Mouse (Mus musculus): ENCODE data around the gene Tbc1d14. TPM values are rescaled to one million over a fixed set of nuclear protein-coding genes. Genes with fewer than 3 reads are reported as not detected.

The Tbc1d14 gene
- total and polyA plus RNA-seq, 2 experiments: 5.4 to 8.4 TPM

DNA sequence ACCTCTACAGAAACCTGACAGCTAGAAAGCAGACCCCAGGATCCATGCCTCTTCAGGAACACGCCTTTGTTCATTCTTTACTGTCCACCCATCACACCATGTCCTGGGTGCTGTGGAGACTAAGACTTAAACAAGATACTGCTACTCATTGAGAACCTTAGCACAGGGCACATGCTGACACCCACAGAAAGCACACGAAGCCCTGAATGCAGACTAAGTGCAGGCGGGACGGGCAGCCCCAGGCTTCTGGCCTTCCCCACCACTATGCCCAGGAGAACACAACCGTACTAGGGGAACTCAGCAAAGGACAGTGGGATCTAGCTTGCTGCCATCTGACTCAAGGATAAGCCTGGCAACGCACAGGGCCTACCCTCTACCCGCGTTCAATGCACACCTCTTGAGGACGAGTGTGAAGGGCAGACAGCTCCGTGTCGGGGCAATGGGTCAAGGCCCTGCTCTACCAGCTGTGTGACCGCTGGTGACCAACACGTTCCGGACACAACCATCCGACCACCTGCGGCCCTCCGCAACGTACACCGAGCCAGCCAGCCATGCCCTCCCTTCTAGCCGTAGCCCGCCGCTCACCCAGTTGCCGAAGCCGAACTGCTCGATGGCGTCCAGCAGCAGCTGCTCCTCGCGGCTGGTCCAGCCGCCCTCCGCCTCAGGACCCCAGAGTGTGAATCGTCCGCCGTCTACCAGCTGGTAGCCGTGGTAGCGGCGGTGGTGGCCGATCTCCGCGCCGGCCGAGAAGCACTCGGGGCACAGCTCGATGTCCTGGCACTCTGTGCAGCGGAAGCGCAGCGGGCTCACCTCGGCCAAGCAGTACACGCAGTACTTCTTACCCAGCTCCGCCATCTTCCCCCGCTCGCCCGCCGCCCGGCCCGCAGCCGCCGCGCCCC lies 109.6 kb downstream of the Tbc1d14 start:
- TF ChIP-seq CTCF (IDR thresholded peaks at IDR 0.05; ENCODE audit: low read depth, low read length) (no peak), POLR2A (IDR thresholded peaks at IDR 0.05; ENCODE audit: extremely low read depth, insufficient read depth, low read length) (no peak)
- WGBS: 5% methylated on average over 58 of the region's 58 CpGs
- peaks cover 32% of the 10 kb centered on the region for H3K4me1 ChIP-seq (ENCODE audit: control insufficient read depth, insufficient read depth, low read length)

DNA sequence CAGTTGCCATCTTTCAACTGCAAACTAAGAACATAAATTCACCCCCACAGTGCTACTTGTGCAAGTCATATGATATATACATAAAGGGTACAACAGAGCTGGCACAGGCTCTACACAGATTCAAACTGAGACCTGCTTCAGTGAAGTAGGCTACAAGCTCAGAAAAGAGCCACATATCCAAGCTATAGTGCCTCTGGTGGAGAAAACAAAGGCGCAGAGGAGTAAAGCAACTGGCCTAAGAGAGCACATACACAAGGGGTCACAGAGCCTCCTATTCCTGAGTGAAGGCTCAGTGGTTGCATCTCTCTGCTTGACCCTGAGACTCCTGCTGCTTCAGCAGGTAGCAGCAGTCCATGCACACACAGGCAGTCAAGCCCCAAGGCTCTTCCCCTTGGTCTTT lies 112.0 kb downstream of the Tbc1d14 start:
- H3K27ac ChIP-seq (replicated peaks; ENCODE audit: insufficient read depth, low read depth, low read length): no peak overlapping the region
- no peak overlapping the region for H3K9ac ChIP-seq (ENCODE audit: low read depth, low read length)
- peaks cover 37% of the 10 kb centered on the region for H3K79me2 ChIP-seq (ENCODE audit: control insufficient read depth, insufficient read depth, low read length)
- H3K4me1 ChIP-seq (ENCODE audit: control insufficient read depth, insufficient read depth, low read length): peaks cover 36% of the 10 kb centered on the region
- no peaks in the 10 kb centered on the region for H3K36me3 ChIP-seq (ENCODE audit: control insufficient read depth, insufficient read depth, low read length)
- no peaks in the 10 kb centered on the region for H3K27me3 ChIP-seq (ENCODE audit: control insufficient read depth, insufficient read depth, low read length)
- TF ChIP-seq CTCF (IDR thresholded peaks at IDR 0.05; ENCODE audit: low read depth, low read length) (no peak), POLR2A (IDR thresholded peaks at IDR 0.05; ENCODE audit: extremely low read depth, insufficient read depth, low read length) (no peak)
- 62% methylated on average over 1 of the region's 1 CpGs for WGBS
- no peak overlapping the region for H3K4me3 ChIP-seq (ENCODE audit: insufficient read depth, low read depth, low read length)
- DNase-seq (ENCODE audit: extremely low read depth, low read depth, low spot score): no peak

More for the DNA sequence above, 109.6 kb downstream of the Tbc1d14 start:
- H3K9ac ChIP-seq (ENCODE audit: low read depth, low read length): peak overlapping the region; percentile 96
- H3K4me3 ChIP-seq (ENCODE audit: insufficient read depth, low read depth, low read length): peak overlapping the region; percentile 82
- peak; percentile 57 for DNase-seq (ENCODE audit: extremely low read depth, low read depth, low spot score)
- no peaks in the 10 kb centered on the region for H3K27me3 ChIP-seq (ENCODE audit: control insufficient read depth, insufficient read depth, low read length)
- peak overlapping the region; percentile 64 for H3K27ac ChIP-seq (replicated peaks; ENCODE audit: insufficient read depth, low read depth, low read length)
- H3K36me3 ChIP-seq (ENCODE audit: control insufficient read depth, insufficient read depth, low read length): no peaks in the 10 kb centered on the region
- H3K79me2 ChIP-seq (ENCODE audit: control insufficient read depth, insufficient read depth, low read length): peaks cover 37% of the 10 kb centered on the region

DNA sequence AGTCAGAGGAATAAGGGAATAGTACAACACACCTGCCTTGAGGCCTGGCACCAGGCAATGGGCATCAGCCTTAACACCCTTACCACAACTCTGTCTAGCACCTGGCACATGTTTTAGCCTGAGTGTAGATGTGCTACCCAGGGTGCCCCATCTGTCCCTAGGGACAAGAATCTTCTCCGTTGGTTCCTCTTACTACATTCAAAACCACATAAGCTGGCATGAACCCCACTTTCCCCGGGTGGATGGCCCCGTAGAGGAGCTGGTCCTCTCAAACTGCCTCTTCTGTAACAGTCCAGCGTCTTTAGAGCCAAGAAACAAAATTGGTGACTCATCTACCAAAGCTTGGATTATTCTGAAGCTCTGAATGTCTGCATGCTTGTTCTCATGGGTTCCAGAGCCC lies 112.7 kb downstream of the Tbc1d14 start:
- no peaks in the 10 kb centered on the region for H3K27me3 ChIP-seq (ENCODE audit: control insufficient read depth, insufficient read depth, low read length)
- no peaks in the 10 kb centered on the region for H3K36me3 ChIP-seq (ENCODE audit: control insufficient read depth, insufficient read depth, low read length)
- H3K27ac ChIP-seq (replicated peaks; ENCODE audit: insufficient read depth, low read depth, low read length): no peak overlapping the region
- TF ChIP-seq POLR2A (IDR thresholded peaks at IDR 0.05; ENCODE audit: extremely low read depth, insufficient read depth, low read length): no peak
- WGBS: 86% methylated on average over 4 of the region's 4 CpGs
- no peak overlapping the region for H3K9ac ChIP-seq (ENCODE audit: low read depth, low read length)
- H3K4me3 ChIP-seq (ENCODE audit: insufficient read depth, low read depth, low read length): no peak overlapping the region
- H3K4me1 ChIP-seq (ENCODE audit: control insufficient read depth, insufficient read depth, low read length): peaks cover 36% of the 10 kb centered on the region
- DNase-seq (ENCODE audit: extremely low read depth, low read depth, low spot score): no peak
- H3K79me2 ChIP-seq (ENCODE audit: control insufficient read depth, insufficient read depth, low read length): peaks cover 37% of the 10 kb centered on the region

DNA sequence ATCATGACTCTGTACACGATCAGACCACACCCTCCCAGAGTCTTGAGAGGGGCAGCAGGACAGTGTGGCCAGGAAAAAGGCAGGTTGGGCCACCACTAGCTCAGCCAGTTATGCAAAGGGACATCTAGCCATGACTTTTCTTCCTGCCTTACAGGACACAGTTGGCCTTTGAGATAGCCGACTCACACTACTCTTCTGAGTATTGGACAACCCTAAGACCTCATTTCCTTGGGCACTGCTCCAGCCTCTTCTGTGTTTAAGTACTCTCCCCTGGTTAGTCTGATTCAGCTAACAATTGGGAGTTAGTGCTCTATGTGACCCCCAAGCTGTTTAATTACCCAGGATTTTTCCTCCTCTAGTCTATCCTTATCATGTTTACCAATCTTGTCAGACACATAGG lies 113.3 kb downstream of the Tbc1d14 start:
- WGBS: 57% methylated on average over 2 of the region's 2 CpGs
- Histone ChIP-seq H3K27me3 (ENCODE audit: control insufficient read depth, insufficient read depth, low read length) (no peaks in the 10 kb centered on the region), H3K9ac (ENCODE audit: low read depth, low read length) (no peak overlapping the region), H3K36me3 (ENCODE audit: control insufficient read depth, insufficient read depth, low read length) (no peaks in the 10 kb centered on the region), H3K79me2 (ENCODE audit: control insufficient read depth, insufficient read depth, low read length) (peaks cover 37% of the 10 kb centered on the region), H3K27ac (replicated peaks; ENCODE audit: insufficient read depth, low read depth, low read length) (0 out of 2 replicates have a peak overlapping the region, but pooled peaks have one; percentile 3), H3K4me1 (ENCODE audit: control insufficient read depth, insufficient read depth, low read length) (peaks cover 34% of the 10 kb centered on the region), H3K4me3 (ENCODE audit: insufficient read depth, low read depth, low read length) (no peak overlapping the region)
- no peak for TF ChIP-seq POLR2A (IDR thresholded peaks at IDR 0.05; ENCODE audit: extremely low read depth, insufficient read depth, low read length)
- no peak for TF ChIP-seq CTCF (IDR thresholded peaks at IDR 0.05; ENCODE audit: low read depth, low read length)
- no peak for DNase-seq (ENCODE audit: extremely low read depth, low read depth, low spot score)

DNA sequence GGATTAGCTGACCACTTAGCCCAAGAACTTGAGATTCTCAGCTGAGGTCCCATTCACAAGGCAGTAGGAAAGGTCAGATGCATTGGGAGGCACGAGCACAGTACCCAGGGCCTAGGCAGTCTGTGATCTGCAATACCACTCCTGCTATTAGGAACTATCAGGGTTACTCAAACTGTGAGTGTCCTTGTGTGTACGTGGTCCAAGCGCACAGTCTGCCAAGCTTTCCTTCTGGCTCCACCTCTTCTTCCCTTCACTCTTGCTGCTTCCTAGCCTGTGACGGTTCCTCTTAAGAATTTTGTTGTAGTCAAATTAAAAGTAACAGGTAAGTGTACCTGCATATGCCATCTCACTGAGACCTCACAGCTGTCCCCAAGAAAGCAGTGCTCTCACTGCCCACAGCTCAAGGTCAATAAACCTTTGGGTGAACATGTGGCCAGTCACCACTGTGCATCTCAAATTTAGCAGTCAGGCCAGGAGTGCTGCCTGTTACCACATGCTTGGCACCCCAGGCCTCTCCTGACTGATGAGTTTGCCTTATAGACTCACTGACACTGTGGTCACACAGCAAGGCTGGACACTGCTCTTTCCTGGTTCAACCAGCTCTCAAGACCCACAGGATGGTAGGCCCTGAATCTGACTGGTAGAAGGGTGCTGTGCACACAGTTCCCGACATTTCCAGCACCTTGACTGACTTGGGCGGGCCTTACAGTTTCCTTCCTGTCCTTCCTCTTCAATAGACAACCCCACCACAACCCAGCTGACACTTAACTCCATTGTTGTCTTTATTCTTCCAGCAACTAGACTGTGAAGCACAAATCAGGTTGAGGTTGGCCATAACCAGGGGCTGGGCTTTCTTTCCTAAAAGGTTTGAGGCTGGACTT lies 114.3 kb downstream of the Tbc1d14 start:
- no peaks in the 10 kb centered on the region for H3K27me3 ChIP-seq (ENCODE audit: control insufficient read depth, insufficient read depth, low read length)
- H3K9ac ChIP-seq (ENCODE audit: low read depth, low read length): no peak overlapping the region
- peaks cover 39% of the 10 kb centered on the region for H3K79me2 ChIP-seq (ENCODE audit: control insufficient read depth, insufficient read depth, low read length)
- DNase-seq (ENCODE audit: extremely low read depth, low read depth, low spot score): peak; percentile 73
- no peak overlapping the region; the same call in 1 of the 2 replicates for H3K27ac ChIP-seq (replicated peaks; ENCODE audit: insufficient read depth, low read depth, low read length)
- TF ChIP-seq CTCF (IDR thresholded peaks at IDR 0.05; ENCODE audit: low read depth, low read length): no peak
- no peak for TF ChIP-seq POLR2A (IDR thresholded peaks at IDR 0.05; ENCODE audit: extremely low read depth, insufficient read depth, low read length)
- H3K36me3 ChIP-seq (ENCODE audit: control insufficient read depth, insufficient read depth, low read length): peaks cover 3% of the 10 kb centered on the region
- H3K4me1 ChIP-seq (ENCODE audit: control insufficient read depth, insufficient read depth, low read length): peaks cover 34% of the 10 kb centered on the region
- 34% methylated on average over 6 of the region's 6 CpGs for whole genome bisulfite sequencing
- H3K4me3 ChIP-seq (ENCODE audit: insufficient read depth, low read depth, low read length): no peak overlapping the region
